Mouse (Mus musculus) layer of hippocampus, adult 8-10 months (tissue): ENCODE measurements around the gene Nrn1l. TPM values are rescaled to one million over a fixed set of nuclear protein-coding genes. Genes with fewer than 3 reads are reported as not detected.

ENCODE experiments used
- DNase-seq, 2 experiments: peaks; one replicate each; pipeline ENCODE4 v3.0.0; 2022; ENCODE audit warnings: low spot score in 2 of 2
- total RNA-seq, 4 experiments: library from RNA; stranded (reverse); gene quantifications; 2 replicates each; pipeline ENCODE4 v1.2.4; 2022

The Nrn1l gene
- 1 to 10 TPM in 2 of 4 experiments, under 1 TPM in 1, not detected in 1; 0.92 to 2.9 (median 2.7) TPM for total RNA-seq

- peak; percentile 81 to 85 for DNase-seq
Observed at GRCm38 (mm10) chr8:105893339-105893738, at the start of gene Nrn1l. Gene Nrn1l, plus strand, starts transcription at chr8:105893567.

- no peak for DNase-seq
Observed at GRCm38 (mm10) chr8:105846678-105847077, 46.7 kb upstream of the Nrn1l start.

GRCm38 (mm10) chr8:105850014-105850413 lies 43.4 kb upstream of the Nrn1l start:
- no peak for DNase-seq

GRCm38 (mm10) chr8:105850611-105851010 lies 42.8 kb upstream of the Nrn1l start:
- no peak for DNase-seq

- DNase-seq, result peak; percentile 88
Observed at GRCm38 (mm10) chr8:105851651-105852143, 41.7 kb upstream of the Nrn1l start.

GRCm38 (mm10) chr8:105852146-105852729 lies 41.1 kb upstream of the Nrn1l start:
- DNase-seq, result no peak

GRCm38 (mm10) chr8:105853178-105853577 lies 40.2 kb upstream of the Nrn1l start, which contains the start of gene Cenpt:
Gene Cenpt, minus strand, starts transcription at chr8:105853278.
- DNase-seq, result no peak

- no peak for DNase-seq
Observed at GRCm38 (mm10) chr8:105854303-105854702, 39.1 kb upstream of the Nrn1l start.

GRCm38 (mm10) chr8:105854715-105855216 lies 38.6 kb upstream of the Nrn1l start, which contains the start of gene Thap11:
Gene Thap11, plus strand, starts transcription at chr8:105855132.
- peak; percentile 86 to 87 for DNase-seq

GRCm38 (mm10) chr8:105855248-105856167 lies 37.9 kb upstream of the Nrn1l start:
- peak; percentile 38 to 58 for DNase-seq

- DNase-seq, result no peak
Observed at GRCm38 (mm10) chr8:105856168-105856835, 37.1 kb upstream of the Nrn1l start.

GRCm38 (mm10) chr8:105858495-105858894 lies 34.9 kb upstream of the Nrn1l start:
- no peak for DNase-seq

GRCm38 (mm10) chr8:105859314-105859713 lies 34.1 kb upstream of the Nrn1l start:
- DNase-seq, result no peak

GRCm38 (mm10) chr8:105860143-105860981 lies 33.0 kb upstream of the Nrn1l start, which contains the start of gene Nutf2:
Gene Nutf2, plus strand, starts transcription at chr8:105860580.
- peak; percentile 93 to 96 for DNase-seq

GRCm38 (mm10) chr8:105861951-105862350 lies 31.4 kb upstream of the Nrn1l start:
- no peak for DNase-seq

- DNase-seq, result no peak
Observed at GRCm38 (mm10) chr8:105866364-105867029, 26.9 kb upstream of the Nrn1l start.

GRCm38 (mm10) chr8:105874301-105874700 lies 19.1 kb upstream of the Nrn1l start:
- no peak for DNase-seq

GRCm38 (mm10) chr8:105880754-105881520 lies 12.4 kb upstream of the Nrn1l start, which contains the start of gene Edc4:
Gene Edc4, plus strand, starts transcription at chr8:105880881.
- DNase-seq, result peak; percentile 73 to 82
